Mouse (Mus musculus): ENCODE measurements around the gene Rfx5.

Rfx5 gene

GRCm38 (mm10) chr3:94989159-94989761 lies 35.4 kb downstream of the Rfx5 start:
- no peak for DNase-seq (ENCODE audit: low spot score)

- peak; percentile 74 for DNase-seq (ENCODE audit: low spot score)
These were observed 43.1 kb downstream of the Rfx5 start for GRCm38 (mm10) chr3:94996946-94997345.

- no peak for DNase-seq (ENCODE audit: low spot score)
These were observed 48.7 kb downstream of the Rfx5 start for GRCm38 (mm10) chr3:95002569-95002968.

- DNase-seq (ENCODE audit: low spot score): no peak
These were observed 49.4 kb downstream of the Rfx5 start for GRCm38 (mm10) chr3:95003273-95003672.

GRCm38 (mm10) chr3:95005651-95006050 lies 51.8 kb downstream of the Rfx5 start:
- DNase-seq (ENCODE audit: low spot score): no peak

- no peak for DNase-seq (ENCODE audit: low spot score)
These were observed 53.8 kb downstream of the Rfx5 start for GRCm38 (mm10) chr3:95007706-95008105.

GRCm38 (mm10) chr3:95010396-95010795 lies 56.5 kb downstream of the Rfx5 start:
- DNase-seq (ENCODE audit: low spot score): no peak
